In genomic region chr15:25270349-25270748, GRCm38 (mm10) we compare ENCODE assay signal across 11 mouse cellular contexts.
DNase-seq lines count a peak whose midpoint lies in the region; ATAC-seq and TF ChIP-seq lines count a peak whose summit lies in the region.
"Had no signal": no experiment of that assay in that cellular context is flagged by ENCODE, and none has a peak within 500 bp of the region (broad histone marks: within the 10 kb centered on the region; RNA-seq: fewer than 3 reads in every experiment).

No protein-coding gene starts in this region.

- TF ChIP-seq CTCF in lung, postnatal 0 days (IDR thresholded peaks at IDR 0.05), result no peak

- DNase-seq in heart, adult 18-20 months, result no peak
- DNase-seq in lung, postnatal 0 days (ENCODE audit: low spot score), result peak; percentile 9
- no peak for DNase-seq in lung, postnatal 4 days
- peak; percentile 27 for DNase-seq in embryonic facial prominence, embryonic 14.5 days (ENCODE audit: low spot score)
- DNase-seq in testis, postnatal 10 days (ENCODE audit: low spot score), result peak; percentile 42
- no peak for DNase-seq in left cerebral cortex, adult 9 months (ENCODE audit: low spot score in 2 of 2)
- DNase-seq: cerebellum, adult 11 months; right cerebral cortex, postnatal 4 days had no signal

- H3K4me2 ChIP-seq in heart, embryonic 14.5 days (ENCODE audit: low read length), result peak overlapping the region; percentile 41; the same call in 1 of the 2 replicates
- no peak overlapping the region for H3K4me2 ChIP-seq in lung, postnatal 0 days (replicated peaks; ENCODE audit: low read depth, low read length)
- peak overlapping the region; percentile 18; the same call in 1 of the 2 replicates for H3K4me2 ChIP-seq in embryonic facial prominence, embryonic 14.5 days (ENCODE audit: low read depth, low read length)
- H3K4me2 ChIP-seq: hindbrain, embryonic 12.5 days had no signal

- H3K4me1 ChIP-seq in heart, embryonic 14.5 days (ENCODE audit: control insufficient read depth in 2 of 2, insufficient read depth in 2 of 2, low read length in 2 of 2), result peaks cover 5% of the 10 kb centered on the region in 2 experiments; a peak in 3 of 4 replicates
- no peaks in the 10 kb centered on the region; the same call in 1 of the 2 replicates for H3K4me1 ChIP-seq in lung, postnatal 0 days (ENCODE audit: insufficient read depth, low read depth, low read length)
- H3K4me1 ChIP-seq in embryonic facial prominence, embryonic 14.5 days (ENCODE audit: control insufficient read depth, insufficient read depth, low read length), result peaks cover 3% of the 10 kb centered on the region; the same call in 1 of the 2 replicates
- H3K4me1 ChIP-seq: hindbrain, embryonic 12.5 days had no signal

- H3K4me3 ChIP-seq in heart, embryonic 14.5 days (ENCODE audit: control insufficient read depth in 1 of 2, insufficient read depth in 1 of 2, low read depth in 1 of 2, low read length in 2 of 2), result no peak overlapping the region
- H3K4me3 ChIP-seq in lung, postnatal 0 days (ENCODE audit: low read depth, low read length), result no peak overlapping the region
- no peak overlapping the region for H3K4me3 ChIP-seq in embryonic facial prominence, embryonic 14.5 days (ENCODE audit: low read depth, low read length)
- H3K4me3 ChIP-seq: erythroblast, embryonic 14.5 days; hindbrain, embryonic 12.5 days had no signal

- WGBS in heart, embryonic 14.5 days, result 60% methylated on average over 10 of the region's 10 CpGs
- 49% methylated on average over 10 of the region's 10 CpGs for WGBS in lung, postnatal 0 days
- 40% methylated on average over 10 of the region's 10 CpGs for WGBS in embryonic facial prominence, embryonic 14.5 days

- no peak for ATAC-seq in heart, embryonic 14.5 days (ENCODE audit: insufficient number of reproducible peaks, insufficient read depth, low FRiP score, low read depth)
- peak; percentile 22 for ATAC-seq in lung, postnatal 0 days
- ATAC-seq in embryonic facial prominence, embryonic 14.5 days (ENCODE audit: low read depth), result no peak

- no peak overlapping the region for H3K27ac ChIP-seq in heart, embryonic 14.5 days (replicated peaks in 1 of 2; ENCODE audit: control insufficient read depth in 1 of 2, insufficient read depth in 1 of 2, low read depth in 2 of 2, low read length in 2 of 2)
- no peak overlapping the region for H3K27ac ChIP-seq in lung, postnatal 0 days (ENCODE audit: low read length)
- H3K27ac ChIP-seq in embryonic facial prominence, embryonic 14.5 days (replicated peaks; ENCODE audit: low read depth, low read length), result no peak overlapping the region
- H3K27ac ChIP-seq: hindbrain, embryonic 12.5 days had no signal

- H3K27me3 ChIP-seq in heart, embryonic 14.5 days (ENCODE audit: control insufficient read depth, insufficient read depth, low read length), result no peaks in the 10 kb centered on the region
- no peaks in the 10 kb centered on the region for H3K27me3 ChIP-seq in lung, postnatal 0 days (replicated peaks; ENCODE audit: insufficient read depth, low read length)
- no peaks in the 10 kb centered on the region for H3K27me3 ChIP-seq in embryonic facial prominence, embryonic 14.5 days (replicated peaks; ENCODE audit: control insufficient read depth, insufficient read depth, low read length)
- H3K27me3 ChIP-seq: hindbrain, embryonic 12.5 days had no signal

- no peaks in the 10 kb centered on the region for H3K9me3 ChIP-seq in heart, embryonic 14.5 days (ENCODE audit: control insufficient read depth, low read length)
- no peaks in the 10 kb centered on the region for H3K9me3 ChIP-seq in lung, postnatal 0 days (ENCODE audit: low read length)
- no peaks in the 10 kb centered on the region for H3K9me3 ChIP-seq in embryonic facial prominence, embryonic 14.5 days (ENCODE audit: control insufficient read depth, low read length)
- H3K9me3 ChIP-seq: hindbrain, embryonic 12.5 days had no signal

- no peak for TF ChIP-seq EP300 in lung, postnatal 0 days (IDR thresholded peaks at IDR 0.05)

- H3K36me3 ChIP-seq in heart, embryonic 14.5 days (ENCODE audit: control insufficient read depth, insufficient read depth, low read length), result no peaks in the 10 kb centered on the region
- no peaks in the 10 kb centered on the region for H3K36me3 ChIP-seq in lung, postnatal 0 days (ENCODE audit: insufficient read depth, low read length)
- H3K36me3 ChIP-seq in embryonic facial prominence, embryonic 14.5 days (ENCODE audit: control insufficient read depth, insufficient read depth, low read length), result no peaks in the 10 kb centered on the region
- H3K36me3 ChIP-seq: hindbrain, embryonic 12.5 days had no signal

- no peak overlapping the region for H3K9ac ChIP-seq in heart, embryonic 14.5 days (ENCODE audit: low read length)
- H3K9ac ChIP-seq in lung, postnatal 0 days (replicated peaks; ENCODE audit: low read depth), result no peak overlapping the region
- no peak overlapping the region for H3K9ac ChIP-seq in embryonic facial prominence, embryonic 14.5 days (ENCODE audit: low read depth, low read length)
- H3K9ac ChIP-seq: hindbrain, embryonic 12.5 days had no signal

Comparison
In these comparisons a context has a peak if more than half of its experiments do, and no peak if none do; other contexts are left out.
1. DNase-seq: peak in lung, postnatal 0 days (single experiment), embryonic facial prominence, embryonic 14.5 days (single experiment) and testis, postnatal 10 days (single experiment); none in heart, adult 18-20 months (0 of 2), lung, postnatal 4 days (0 of 2) and left cerebral cortex, adult 9 months (0 of 2).